Mouse (Mus musculus) heart, embryonic 15.5 days (tissue): ENCODE measurements around the gene Pdcd2l. TPM values are rescaled to one million over a fixed set of nuclear protein-coding genes. Genes with fewer than 3 reads are reported as not detected.

Experiments used
- ATAC-seq: fragments of 200-750 bp; cut with Nextera tagmentation; replicated peaks from 2 replicates; pipeline ENCODE4 v1.8.0; 2017; ENCODE audit warnings: low read depth, moderate TSS enrichment; ENCODE audit not compliant: insufficient number of reproducible peaks, insufficient read depth, low FRiP score
- H3K27ac ChIP-seq: fragments of 300-500 bp; sonication (generic); 2 replicates; pipeline ENCODE4 v1.5.1; 2015; ENCODE audit warnings: mild to moderate bottlenecking, inconsistent platforms
- H3K27me3 ChIP-seq: fragments of 300-500 bp; sonication (generic); 2 replicates; pipeline ENCODE4 v1.6.1; 2015; ENCODE audit warnings: inconsistent platforms
- H3K36me3 ChIP-seq: fragments of 300-500 bp; sonication (generic); 2 replicates; pipeline ENCODE4 v1.6.1; 2015; ENCODE audit warnings: mild to moderate bottlenecking, inconsistent platforms
- H3K4me1 ChIP-seq: fragments of 300-500 bp; sonication (generic); replicated peaks from 2 replicates; pipeline ENCODE4 v1.6.1; 2015; ENCODE audit warnings: inconsistent platforms
- H3K4me2 ChIP-seq: fragments of 300-500 bp; sonication (generic); 2 replicates; pipeline ENCODE4 v1.6.1; 2015; ENCODE audit warnings: inconsistent platforms, mild to moderate bottlenecking, moderate library complexity
- H3K4me3 ChIP-seq: fragments of 300-500 bp; sonication (generic); 2 replicates; pipeline ENCODE4 v1.5.1; 2015; ENCODE audit warnings: mild to moderate bottlenecking, inconsistent platforms
- H3K9ac ChIP-seq: fragments of 300-500 bp; sonication (generic); 2 replicates; pipeline ENCODE4 v1.6.1; 2015; ENCODE audit warnings: mild to moderate bottlenecking, inconsistent platforms
- H3K9me3 ChIP-seq: fragments of 300-500 bp; sonication (generic); replicated peaks from 2 replicates; pipeline ENCODE4 v1.6.1; 2016; ENCODE audit warnings: inconsistent platforms
- WGBS: fragments of 180-500 bp; shearing (Covaris S2); methylation state at CpG from one replicate; pipeline ENCODE4 v1.1.7; 2015; ENCODE audit warnings: mixed read lengths; 5-methylcytosine and 5-hydroxymethylcytosine counted together
- polyA plus RNA-seq: library from polyadenylated mRNA; unstranded; fragments of >200 nt; fragmentation: Nextera tagmentation; extraction: Ambion mirVana; gene quantifications from 2 replicates; pipeline ENCODE4 v1.2.1, GENCODE M21; 2015

The Pdcd2l gene
- polyA plus RNA-seq, 1 experiment from 2014 or later: 46.9 TPM

- Histone ChIP-seq H3K4me1 (peaks cover 12% of the 10 kb centered on the region), H3K9ac (peak overlapping the region; percentile 97), H3K36me3 (peaks cover 16% of the 10 kb centered on the region), H3K27ac (peak overlapping the region; percentile 93), H3K27me3 (no peaks in the 10 kb centered on the region), H3K4me2 (peak overlapping the region; percentile 74), H3K9me3 (no peaks in the 10 kb centered on the region), H3K4me3 (peak overlapping the region; percentile 95)
- 10% methylated on average over 30 of the region's 30 CpGs for WGBS
- peak; percentile 93 for ATAC-seq
Measured at GRCm38 (mm10) chr7:34168470-34169251, 27.8 kb downstream of the Pdcd2l start.

- Histone ChIP-seq H3K4me3 (peak overlapping the region; percentile 95), H3K4me2 (peak overlapping the region; percentile 74), H3K9ac (peak overlapping the region; percentile 97), H3K9me3 (no peaks in the 10 kb centered on the region), H3K27me3 (no peaks in the 10 kb centered on the region), H3K4me1 (peaks cover 12% of the 10 kb centered on the region), H3K36me3 (peaks cover 23% of the 10 kb centered on the region), H3K27ac (peak overlapping the region; percentile 93)
- ATAC-seq: peak; percentile 15
- under 1% methylated on average over 54 of the region's 54 CpGs for WGBS
Measured at GRCm38 (mm10) chr7:34167766-34168469, 28.5 kb downstream of the Pdcd2l start.

GRCm38 (mm10) chr7:34166850-34167249 lies 29.6 kb downstream of the Pdcd2l start:
- H3K4me2 ChIP-seq: peak overlapping the region; percentile 5; the same call in 1 of the 2 replicates
- no peaks in the 10 kb centered on the region for H3K27me3 ChIP-seq
- peaks cover 12% of the 10 kb centered on the region for H3K4me1 ChIP-seq
- H3K9me3 ChIP-seq: no peaks in the 10 kb centered on the region
- ATAC-seq: no peak
- WGBS: 59% methylated on average over 4 of the region's 4 CpGs
- H3K4me3 ChIP-seq: peak overlapping the region; percentile 16; the same call in 1 of the 2 replicates
- H3K27ac ChIP-seq: no peak overlapping the region
- H3K36me3 ChIP-seq: peaks cover 33% of the 10 kb centered on the region
- no peak overlapping the region for H3K9ac ChIP-seq

- 85% methylated on average over 3 of the region's 3 CpGs for WGBS
- Histone ChIP-seq H3K9ac (no peak overlapping the region), H3K27ac (no peak overlapping the region), H3K27me3 (no peaks in the 10 kb centered on the region), H3K4me3 (no peak overlapping the region), H3K36me3 (peaks cover 41% of the 10 kb centered on the region), H3K9me3 (no peaks in the 10 kb centered on the region), H3K4me2 (no peak overlapping the region), H3K4me1 (peaks cover 12% of the 10 kb centered on the region)
- no peak for ATAC-seq
Measured at GRCm38 (mm10) chr7:34165999-34166398, 30.5 kb downstream of the Pdcd2l start.

GRCm38 (mm10) chr7:34164671-34165070 lies 31.8 kb downstream of the Pdcd2l start:
- peaks cover 52% of the 10 kb centered on the region for H3K36me3 ChIP-seq

GRCm38 (mm10) chr7:34159167-34159566 lies 37.3 kb downstream of the Pdcd2l start:
- 97% methylated on average over 3 of the region's 3 CpGs for WGBS
- Histone ChIP-seq H3K9ac (no peak overlapping the region), H3K4me1 (no peaks in the 10 kb centered on the region), H3K27me3 (no peaks in the 10 kb centered on the region), H3K4me3 (no peak overlapping the region), H3K9me3 (no peaks in the 10 kb centered on the region), H3K36me3 (peaks cover 94% of the 10 kb centered on the region), H3K4me2 (no peak overlapping the region), H3K27ac (no peak overlapping the region)
- no peak for ATAC-seq

More at GRCm38 (mm10) chr7:34164671-34165070, 31.8 kb downstream of the Pdcd2l start:
- ATAC-seq: no peak
- Histone ChIP-seq H3K4me2 (no peak overlapping the region), H3K27ac (no peak overlapping the region), H3K27me3 (no peaks in the 10 kb centered on the region), H3K9ac (no peak overlapping the region), H3K4me1 (peaks cover 12% of the 10 kb centered on the region), H3K9me3 (no peaks in the 10 kb centered on the region), H3K4me3 (no peak overlapping the region)
- WGBS: 90% methylated on average over 7 of the region's 7 CpGs

GRCm38 (mm10) chr7:34157994-34158393 lies 38.5 kb downstream of the Pdcd2l start:
- H3K9me3 ChIP-seq: no peaks in the 10 kb centered on the region
- H3K4me3 ChIP-seq: no peak overlapping the region
- ATAC-seq: no peak
- no peak overlapping the region for H3K4me2 ChIP-seq
- H3K36me3 ChIP-seq: peaks cover 96% of the 10 kb centered on the region
- H3K27ac ChIP-seq: no peak overlapping the region
- H3K4me1 ChIP-seq: no peaks in the 10 kb centered on the region
- 94% methylated on average over 3 of the region's 3 CpGs for WGBS
- no peaks in the 10 kb centered on the region for H3K27me3 ChIP-seq
- H3K9ac ChIP-seq: no peak overlapping the region

- no peak overlapping the region for H3K4me2 ChIP-seq
- no peaks in the 10 kb centered on the region for H3K9me3 ChIP-seq
- no peaks in the 10 kb centered on the region for H3K4me1 ChIP-seq
- H3K36me3 ChIP-seq: peaks cover 96% of the 10 kb centered on the region
- no peak overlapping the region for H3K9ac ChIP-seq
- H3K27me3 ChIP-seq: no peaks in the 10 kb centered on the region
- 56% methylated on average over 4 of the region's 4 CpGs for WGBS
- no peak for ATAC-seq
- no peak overlapping the region for H3K27ac ChIP-seq
- H3K4me3 ChIP-seq: no peak overlapping the region
Measured at GRCm38 (mm10) chr7:34147193-34147592, 49.3 kb downstream of the Pdcd2l start.

GRCm38 (mm10) chr7:34141123-34141522 lies 55.3 kb downstream of the Pdcd2l start:
- Histone ChIP-seq H3K36me3 (peaks cover 62% of the 10 kb centered on the region), H3K9ac (no peak overlapping the region), H3K4me1 (no peaks in the 10 kb centered on the region), H3K27ac (no peak overlapping the region), H3K27me3 (no peaks in the 10 kb centered on the region), H3K4me3 (no peak overlapping the region), H3K9me3 (no peaks in the 10 kb centered on the region), H3K4me2 (no peak overlapping the region)
- WGBS: 92% methylated on average over 13 of the region's 13 CpGs
- ATAC-seq: no peak

- Histone ChIP-seq H3K4me2 (no peak overlapping the region), H3K36me3 (peaks cover 46% of the 10 kb centered on the region), H3K4me3 (no peak overlapping the region), H3K27ac (no peak overlapping the region), H3K27me3 (no peaks in the 10 kb centered on the region), H3K9me3 (no peaks in the 10 kb centered on the region), H3K9ac (no peak overlapping the region), H3K4me1 (no peaks in the 10 kb centered on the region)
- ATAC-seq: no peak
- WGBS: 83% methylated on average over 6 of the region's 6 CpGs
Measured at GRCm38 (mm10) chr7:34139493-34139892, 57.0 kb downstream of the Pdcd2l start.
